Mouse (Mus musculus): Measurements from ENCODE around the gene Gm8439. TPM values are rescaled to one million over a fixed set of nuclear protein-coding genes. Genes with fewer than 3 reads are reported as not detected.

Gm8439 gene
- total and polyA plus RNA-seq, 3 experiments, result not detected

DNA sequence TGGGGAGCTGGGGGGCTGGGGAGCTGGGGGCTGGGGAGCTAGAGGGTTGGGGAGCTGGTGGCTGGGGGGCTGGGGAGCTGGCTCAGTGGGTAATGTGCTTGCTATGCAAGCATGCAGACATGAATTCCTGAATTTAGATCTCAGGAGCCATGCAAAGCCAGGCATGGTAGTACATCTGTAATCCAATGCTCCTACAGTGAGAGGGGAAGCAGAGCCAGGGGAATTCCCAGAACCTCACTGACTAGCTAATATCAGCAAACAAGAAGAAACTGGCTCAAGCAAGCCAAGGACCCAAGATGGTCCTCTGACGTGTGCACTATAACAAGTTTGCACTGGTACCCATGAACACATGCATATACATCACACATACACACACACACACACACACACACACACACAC, 13.2 kb downstream of the Gm8439 start:
- no peaks in the 10 kb centered on the region for H3K9me3 ChIP-seq (replicated peaks)
- DNase-seq (ENCODE audit: low spot score) (no peak), ATAC-seq (ENCODE audit: extremely low read depth, insufficient number of reproducible peaks, low FRiP score, poor library complexity, severe bottlenecking) (no peak)
- peaks cover 6% of the 10 kb centered on the region; the same call in 1 of the 2 replicates for H3K27me3 ChIP-seq (ENCODE audit: insufficient read depth, low read length)
- H3K36me3 ChIP-seq (replicated peaks), result no peaks in the 10 kb centered on the region
- H3K4me1 ChIP-seq (ENCODE audit: insufficient read depth, low read depth, low read length), result peaks cover 20% of the 10 kb centered on the region
- no peak for TF ChIP-seq POLR2AphosphoS5 (IDR thresholded peaks at IDR 0.05; ENCODE audit: insufficient replicate concordance, low read depth, low read length)
- no peak for TF ChIP-seq TAL1 (conservative IDR thresholded peaks at IDR 0.05; ENCODE audit: low read depth, low read length)
- no peak overlapping the region for H3K4me3 ChIP-seq (ENCODE audit: low read depth, low read length)

DNA sequence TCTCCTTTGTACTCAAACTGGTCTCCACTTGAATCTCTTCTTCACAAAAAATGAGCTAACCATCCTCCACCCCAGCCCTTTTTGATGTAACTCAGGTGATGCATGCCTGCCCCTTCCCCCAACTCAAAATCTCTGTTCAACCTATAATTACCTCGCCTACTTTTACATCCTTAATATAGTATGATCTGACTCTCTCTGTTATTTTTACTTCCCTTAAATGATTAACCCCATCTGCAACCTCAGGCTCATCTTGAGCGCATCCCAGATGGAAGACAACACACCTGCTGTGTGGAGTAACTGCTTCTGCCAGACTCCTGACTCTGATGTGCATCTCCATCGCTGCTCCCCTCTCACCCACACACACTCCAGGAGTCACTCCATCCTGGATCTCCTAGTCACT, 14.1 kb downstream of the Gm8439 start:
- Histone ChIP-seq H3K27me3 (ENCODE audit: insufficient read depth, low read length) (peaks cover 6% of the 10 kb centered on the region; the same call in 1 of the 2 replicates), H3K4me3 (ENCODE audit: low read depth, low read length) (no peak overlapping the region), H3K9me3 (replicated peaks) (no peaks in the 10 kb centered on the region), H3K36me3 (replicated peaks) (no peaks in the 10 kb centered on the region), H3K4me1 (ENCODE audit: insufficient read depth, low read depth, low read length) (peaks cover 26% of the 10 kb centered on the region)
- DNase-seq (ENCODE audit: low spot score) (no peak), ATAC-seq (ENCODE audit: extremely low read depth, insufficient number of reproducible peaks, low FRiP score, poor library complexity, severe bottlenecking) (no peak)
- TF ChIP-seq GATA2 (IDR thresholded peaks at IDR 0.05; ENCODE audit: borderline replicate concordance, low read depth, low read length) (no peak), CTCF (IDR thresholded peaks at IDR 0.05; ENCODE audit: low read depth, low read length) (no peak), TAL1 (conservative IDR thresholded peaks at IDR 0.05; ENCODE audit: low read depth, low read length) (no peak), GATA1 (IDR thresholded peaks at IDR 0.05; ENCODE audit: borderline replicate concordance, low read length) (no peak), POLR2AphosphoS5 (IDR thresholded peaks at IDR 0.05; ENCODE audit: insufficient replicate concordance, low read depth, low read length) (no peak)

DNA sequence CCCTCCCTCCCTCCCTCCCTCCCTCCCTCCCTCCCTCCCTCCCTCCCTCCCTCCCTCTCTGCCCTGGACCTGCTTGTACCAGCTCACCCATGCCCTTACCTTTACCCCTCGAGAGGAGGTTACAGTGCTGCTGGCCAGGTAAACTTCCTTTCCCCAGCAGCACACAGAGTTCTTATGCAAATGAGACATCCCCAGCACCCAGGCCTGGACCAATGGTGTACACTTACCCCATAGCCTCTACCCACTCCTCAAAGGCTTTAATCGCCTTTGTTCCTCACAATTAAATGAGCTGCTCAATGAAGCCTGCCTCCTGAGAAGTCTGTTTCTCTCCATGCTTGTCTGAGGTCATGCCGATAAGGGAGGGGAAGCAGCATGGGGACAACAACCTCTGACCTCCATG, 18.4 kb downstream of the Gm8439 start:
- DNase-seq (ENCODE audit: low spot score) (no peak), ATAC-seq (ENCODE audit: extremely low read depth, insufficient number of reproducible peaks, low FRiP score, poor library complexity, severe bottlenecking) (no peak)
- Histone ChIP-seq H3K9me3 (replicated peaks) (peaks cover 3% of the 10 kb centered on the region), H3K36me3 (replicated peaks) (no peaks in the 10 kb centered on the region), H3K4me3 (ENCODE audit: low read depth, low read length) (no peak overlapping the region), H3K27me3 (ENCODE audit: insufficient read depth, low read length) (peaks cover 6% of the 10 kb centered on the region; the same call in 1 of the 2 replicates), H3K4me1 (ENCODE audit: insufficient read depth, low read depth, low read length) (peaks cover 28% of the 10 kb centered on the region)
- TF ChIP-seq GATA1 (IDR thresholded peaks at IDR 0.05; ENCODE audit: borderline replicate concordance, low read length) (no peak), GATA2 (IDR thresholded peaks at IDR 0.05; ENCODE audit: borderline replicate concordance, low read depth, low read length) (no peak)

GRCm38 (mm10) chr4:120611005-120611404, 22.5 kb downstream of the Gm8439 start:
- no peak for DNase-seq (ENCODE audit: low spot score)
- H3K4me3 ChIP-seq (ENCODE audit: low read depth, low read length), result no peak overlapping the region
- H3K9me3 ChIP-seq (replicated peaks), result peaks cover 3% of the 10 kb centered on the region
- no peak for ATAC-seq (ENCODE audit: extremely low read depth, insufficient number of reproducible peaks, low FRiP score, poor library complexity, severe bottlenecking)
- H3K27me3 ChIP-seq (ENCODE audit: insufficient read depth, low read length), result no peaks in the 10 kb centered on the region
- no peaks in the 10 kb centered on the region for H3K36me3 ChIP-seq (replicated peaks)
- TF ChIP-seq POLR2AphosphoS5 (IDR thresholded peaks at IDR 0.05; ENCODE audit: insufficient replicate concordance, low read depth, low read length) (no peak), CTCF (IDR thresholded peaks at IDR 0.05; ENCODE audit: low read depth, low read length) (no peak), GATA1 (IDR thresholded peaks at IDR 0.05; ENCODE audit: borderline replicate concordance, low read length) (no peak), GATA2 (IDR thresholded peaks at IDR 0.05; ENCODE audit: borderline replicate concordance, low read depth, low read length) (no peak), TAL1 (conservative IDR thresholded peaks at IDR 0.05; ENCODE audit: low read depth, low read length) (no peak)
- H3K4me1 ChIP-seq (ENCODE audit: insufficient read depth, low read depth, low read length), result peaks cover 55% of the 10 kb centered on the region

GRCm38 (mm10) chr4:120612304-120613080, 23.9 kb downstream of the Gm8439 start:
- Histone ChIP-seq H3K4me3 (ENCODE audit: low read depth, low read length) (no peak overlapping the region), H3K4me1 (ENCODE audit: insufficient read depth, low read depth, low read length) (peaks cover 61% of the 10 kb centered on the region), H3K36me3 (replicated peaks) (no peaks in the 10 kb centered on the region), H3K9me3 (replicated peaks) (peaks cover 3% of the 10 kb centered on the region), H3K27me3 (ENCODE audit: insufficient read depth, low read length) (no peaks in the 10 kb centered on the region)
- no peak for TF ChIP-seq GATA2 (IDR thresholded peaks at IDR 0.05; ENCODE audit: borderline replicate concordance, low read depth, low read length)
- TF ChIP-seq TAL1 (conservative IDR thresholded peaks at IDR 0.05; ENCODE audit: low read depth, low read length), result no peak
- no peak for TF ChIP-seq POLR2AphosphoS5 (IDR thresholded peaks at IDR 0.05; ENCODE audit: insufficient replicate concordance, low read depth, low read length)
- TF ChIP-seq GATA1 (IDR thresholded peaks at IDR 0.05; ENCODE audit: borderline replicate concordance, low read length), result no peak
- TF ChIP-seq CTCF (IDR thresholded peaks at IDR 0.05; ENCODE audit: low read depth, low read length), result no peak
- no peak for DNase-seq (ENCODE audit: low spot score)
- ATAC-seq (ENCODE audit: extremely low read depth, insufficient number of reproducible peaks, low FRiP score, poor library complexity, severe bottlenecking), result no peak

DNA sequence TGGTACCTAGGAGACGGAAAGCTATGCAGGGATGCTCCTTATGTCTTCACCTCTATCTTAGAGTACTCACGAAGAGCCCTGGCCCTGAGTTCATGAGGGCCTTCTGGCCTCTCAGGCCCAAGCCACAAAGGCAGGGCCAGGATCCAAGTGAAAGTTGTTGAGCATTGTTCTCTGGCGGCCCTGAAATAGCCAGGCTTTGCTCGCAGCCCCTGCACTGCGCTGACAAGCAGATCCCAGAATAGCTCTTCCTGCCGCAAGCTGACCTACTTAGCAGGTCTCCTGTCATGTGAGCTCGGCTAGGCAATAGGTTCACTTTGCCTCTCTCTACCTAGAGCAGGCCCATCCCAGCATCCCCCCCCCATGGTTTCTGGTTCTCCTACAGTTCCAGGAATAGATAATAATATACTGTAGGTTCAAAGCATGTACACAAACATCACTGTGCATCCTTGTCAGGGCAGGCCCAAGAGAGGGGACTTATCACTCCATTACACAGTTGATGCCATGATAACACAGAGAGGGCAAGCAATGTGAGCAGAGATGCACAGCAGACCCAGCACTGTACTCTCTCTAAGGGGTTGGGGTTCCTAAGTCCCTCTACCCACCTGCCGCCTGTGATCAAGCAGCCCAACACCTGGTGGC, 25.3 kb downstream of the Gm8439 start:
- Histone ChIP-seq H3K9me3 (replicated peaks) (no peaks in the 10 kb centered on the region), H3K4me3 (ENCODE audit: low read depth, low read length) (no peak overlapping the region; the same call in 1 of the 2 replicates), H3K27me3 (ENCODE audit: insufficient read depth, low read length) (no peaks in the 10 kb centered on the region), H3K4me1 (ENCODE audit: insufficient read depth, low read depth, low read length) (peaks cover 64% of the 10 kb centered on the region), H3K36me3 (replicated peaks) (no peaks in the 10 kb centered on the region)
- no peak for DNase-seq (ENCODE audit: low spot score)
- TF ChIP-seq GATA2 (IDR thresholded peaks at IDR 0.05; ENCODE audit: borderline replicate concordance, low read depth, low read length), result no peak
- no peak for TF ChIP-seq CTCF (IDR thresholded peaks at IDR 0.05; ENCODE audit: low read depth, low read length)
- TF ChIP-seq POLR2AphosphoS5 (IDR thresholded peaks at IDR 0.05; ENCODE audit: insufficient replicate concordance, low read depth, low read length), result no peak
- TF ChIP-seq TAL1 (conservative IDR thresholded peaks at IDR 0.05; ENCODE audit: low read depth, low read length), result no peak
- TF ChIP-seq GATA1 (IDR thresholded peaks at IDR 0.05; ENCODE audit: borderline replicate concordance, low read length), result no peak
- ATAC-seq (ENCODE audit: extremely low read depth, insufficient number of reproducible peaks, low FRiP score, poor library complexity, severe bottlenecking), result no peak

Measured in G1E (cell line).